In genomic region chr1:165077313-165077712, GRCm38 (mm10) we compare ENCODE assay signal across 17 mouse cellular contexts.
DNase-seq lines count a peak whose midpoint lies in the region; ATAC-seq and TF ChIP-seq lines count a peak whose summit lies in the region.
"Had no signal": no experiment of that assay in that cellular context is flagged by ENCODE, and none has a peak within 500 bp of the region (broad histone marks: within the 10 kb centered on the region; RNA-seq: fewer than 3 reads in every experiment).

No protein-coding gene starts in this region.

- WGBS in hindbrain, embryonic 16.5 days: 60% methylated on average over 4 of the region's 4 CpGs
- WGBS in midbrain, postnatal 0 days: 35% methylated on average over 4 of the region's 4 CpGs
- WGBS in intestine, embryonic 16.5 days: 72% methylated on average over 4 of the region's 4 CpGs

- no peaks in the 10 kb centered on the region for H3K27me3 ChIP-seq in hindbrain, embryonic 16.5 days (replicated peaks; ENCODE audit: control insufficient read depth, insufficient read depth, low read length)
- no peaks in the 10 kb centered on the region for H3K27me3 ChIP-seq in midbrain, postnatal 0 days (ENCODE audit: insufficient read depth, low read length)
- no peaks in the 10 kb centered on the region for H3K27me3 ChIP-seq in intestine, embryonic 16.5 days (replicated peaks; ENCODE audit: control insufficient read depth, insufficient read depth, low read length)
- H3K27me3 ChIP-seq: embryonic facial prominence, embryonic 15.5 days; heart, embryonic 12.5 days; liver, embryonic 12.5 days; lung, embryonic 15.5 days had no signal

- peaks cover 12% of the 10 kb centered on the region for H3K4me1 ChIP-seq in hindbrain, embryonic 16.5 days (ENCODE audit: control insufficient read depth, insufficient read depth, low read depth, low read length)
- peaks cover 21% of the 10 kb centered on the region; the same call in 1 of the 2 replicates for H3K4me1 ChIP-seq in midbrain, postnatal 0 days (ENCODE audit: insufficient read depth, low read length)
- no peaks in the 10 kb centered on the region for H3K4me1 ChIP-seq in intestine, embryonic 16.5 days (ENCODE audit: control insufficient read depth, insufficient read depth, low read length)
- H3K4me1 ChIP-seq: liver, embryonic 12.5 days; lung, embryonic 15.5 days had no signal

- no peak for TF ChIP-seq CTCF in midbrain, postnatal 0 days (IDR thresholded peaks at IDR 0.05)

- intact Hi-C loops in heart, postnatal 36 days (cut with DNase I): no loop called here
- intact Hi-C loops in left cerebral cortex, postnatal 14 days (cut with DNase I): loop anchor here (2.0 kb wide), 1 partner anchor 37 kb away; no protein-coding TSS in a partner anchor

- ATAC-seq in hindbrain, embryonic 16.5 days: no peak
- ATAC-seq in midbrain, postnatal 0 days (ENCODE audit: low FRiP score): no peak
- ATAC-seq in intestine, embryonic 16.5 days: no peak
- ATAC-seq: CD4-positive, CD25-positive, alpha-beta regulatory T cell, adult 4 months; liver, embryonic 12.5 days had no signal

- H3K27ac ChIP-seq in hindbrain, embryonic 16.5 days (ENCODE audit: low read depth, low read length): peak overlapping the region; percentile 55; the same call in 1 of the 2 replicates
- H3K27ac ChIP-seq in midbrain, postnatal 0 days (ENCODE audit: low read depth, low read length): peak overlapping the region; percentile 57; the same call in 1 of the 2 replicates
- H3K27ac ChIP-seq in intestine, embryonic 16.5 days (ENCODE audit: low read length): no peak overlapping the region
- H3K27ac ChIP-seq: embryonic facial prominence, embryonic 15.5 days; limb, embryonic 10.5 days; liver, embryonic 12.5 days; lung, embryonic 15.5 days had no signal

- no peaks in the 10 kb centered on the region for H3K9me3 ChIP-seq in hindbrain, embryonic 16.5 days (ENCODE audit: control insufficient read depth, low read length)
- no peaks in the 10 kb centered on the region for H3K9me3 ChIP-seq in midbrain, postnatal 0 days (ENCODE audit: low read length)
- H3K9me3 ChIP-seq in intestine, embryonic 16.5 days (ENCODE audit: control insufficient read depth, low read length): no peaks in the 10 kb centered on the region
- H3K9me3 ChIP-seq: embryonic facial prominence, embryonic 15.5 days; limb, embryonic 10.5 days; liver, embryonic 12.5 days; lung, embryonic 15.5 days had no signal

- H3K4me2 ChIP-seq in hindbrain, embryonic 16.5 days (ENCODE audit: low read length): no peak overlapping the region
- H3K4me2 ChIP-seq in midbrain, postnatal 0 days (ENCODE audit: low read depth, low read length, poor library complexity, severe bottlenecking): no peak overlapping the region
- no peak overlapping the region for H3K4me2 ChIP-seq in intestine, embryonic 16.5 days (ENCODE audit: low read depth, low read length)
- H3K4me2 ChIP-seq: embryonic facial prominence, embryonic 15.5 days; heart, embryonic 12.5 days; liver, embryonic 12.5 days; lung, embryonic 15.5 days had no signal

- H3K4me3 ChIP-seq in hindbrain, embryonic 16.5 days (ENCODE audit: low read length): no peak overlapping the region
- H3K4me3 ChIP-seq in midbrain, postnatal 0 days (ENCODE audit: low read depth, low read length): no peak overlapping the region
- H3K4me3 ChIP-seq in intestine, embryonic 16.5 days (ENCODE audit: low read length): no peak overlapping the region
- H3K4me3 ChIP-seq: embryonic facial prominence, embryonic 15.5 days; heart, embryonic 12.5 days; limb, embryonic 10.5 days; liver, embryonic 12.5 days; lung, embryonic 15.5 days had no signal

- DNase-seq in heart, postnatal 4 days: peak; percentile 22
- DNase-seq in heart, postnatal 36 days: no peak
- DNase-seq in left cerebral cortex, postnatal 14 days (ENCODE audit: low spot score in 2 of 2): peak; percentile 41 to 50
- no peak for DNase-seq in left cerebral cortex, adult 8-10 months (ENCODE audit: low spot score in 2 of 2)
- DNase-seq in midbrain, postnatal 0 days (ENCODE audit: low spot score): no peak
- DNase-seq: adrenal gland, adult 8-10 months; cerebellum, adult 8-10 months; gastrocnemius, postnatal 25 days; kidney, adult 9 months had no signal

- H3K36me3 ChIP-seq in hindbrain, embryonic 16.5 days (ENCODE audit: control insufficient read depth, insufficient read depth, low read length): no peaks in the 10 kb centered on the region
- H3K36me3 ChIP-seq in midbrain, postnatal 0 days (ENCODE audit: insufficient read depth, low read length): no peaks in the 10 kb centered on the region
- H3K36me3 ChIP-seq in intestine, embryonic 16.5 days (ENCODE audit: control insufficient read depth, insufficient read depth, low read length): no peaks in the 10 kb centered on the region
- H3K36me3 ChIP-seq: embryonic facial prominence, embryonic 15.5 days; heart, embryonic 12.5 days; limb, embryonic 10.5 days; liver, embryonic 12.5 days; lung, embryonic 15.5 days had no signal

- no peak overlapping the region for H3K9ac ChIP-seq in hindbrain, embryonic 16.5 days (ENCODE audit: low read depth, low read length)
- H3K9ac ChIP-seq in midbrain, postnatal 0 days (replicated peaks; ENCODE audit: low read length, poor library complexity, severe bottlenecking): no peak overlapping the region
- no peak overlapping the region for H3K9ac ChIP-seq in intestine, embryonic 16.5 days (ENCODE audit: low read depth, low read length)
- H3K9ac ChIP-seq: embryonic facial prominence, embryonic 15.5 days; heart, embryonic 12.5 days; liver, embryonic 12.5 days; lung, embryonic 15.5 days had no signal

Comparison
In these comparisons a context has a peak if more than half of its experiments do, and no peak if none do; other contexts are left out.
1. DNase-seq: peak in heart, postnatal 4 days (single experiment) and left cerebral cortex, postnatal 14 days (2 of 2); none in heart, postnatal 36 days (0 of 2), left cerebral cortex, adult 8-10 months (0 of 2) and midbrain, postnatal 0 days (single experiment).